Mouse (Mus musculus) c-Kit-negative CD71-positive TER-119-positive erythroid progenitor cells, embryonic 14.5 days (primary cell): Measurements from ENCODE around the gene Plcb3.
"Not testable (repeated sequence)": the region's sequence is repeated elsewhere in the genome, so short reads cannot be mapped to it uniquely, and the experiment has no call there.

Source experiments
- DNase-seq: peaks from one replicate; pipeline ENCODE4 v3.0.0-alpha.2; 2013; ENCODE audit warnings: low read depth, low spot score

The Plcb3 gene

DNA sequence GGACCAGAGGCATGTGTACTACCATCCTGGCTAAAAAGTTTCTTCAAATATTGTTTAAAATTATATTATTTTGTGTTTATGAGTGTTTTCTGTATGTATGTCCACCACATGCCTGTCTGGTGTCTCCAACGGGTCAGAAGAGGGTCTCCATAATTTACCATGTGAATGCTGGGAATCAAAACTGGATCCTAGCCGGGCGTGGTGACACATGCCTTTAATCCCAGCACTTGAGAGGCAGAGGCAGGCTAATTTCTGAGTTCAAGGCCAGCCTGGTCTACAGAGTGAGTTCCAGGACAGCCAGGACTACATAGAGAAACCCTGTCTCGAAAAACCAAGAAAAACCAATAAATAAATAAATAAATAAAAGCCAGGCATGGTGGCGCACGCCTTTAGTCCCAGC, 14.9 kb upstream of the Plcb3 start:
- DNase-seq, result not testable (repeated sequence)

DNA sequence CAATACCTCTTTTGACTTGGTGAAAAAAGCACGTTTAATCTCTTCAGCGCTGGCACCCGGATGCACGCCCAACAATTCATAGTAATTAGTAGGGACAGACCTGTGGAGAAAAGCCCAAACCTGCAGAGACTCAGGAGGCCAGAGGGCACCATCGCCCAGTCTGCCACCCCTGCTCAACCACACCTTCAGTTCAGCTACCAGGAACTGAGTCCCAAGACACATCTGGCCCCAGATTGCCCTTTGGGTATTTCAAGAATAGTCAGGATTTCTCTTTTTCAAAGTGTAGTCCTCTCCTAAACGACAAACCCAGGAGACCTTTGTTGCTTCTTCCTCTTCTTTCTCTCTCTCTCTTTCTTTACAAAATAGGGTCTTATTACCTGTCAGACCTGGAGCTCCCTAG, 14.4 kb upstream of the Plcb3 start:
- no peak for DNase-seq

DNA sequence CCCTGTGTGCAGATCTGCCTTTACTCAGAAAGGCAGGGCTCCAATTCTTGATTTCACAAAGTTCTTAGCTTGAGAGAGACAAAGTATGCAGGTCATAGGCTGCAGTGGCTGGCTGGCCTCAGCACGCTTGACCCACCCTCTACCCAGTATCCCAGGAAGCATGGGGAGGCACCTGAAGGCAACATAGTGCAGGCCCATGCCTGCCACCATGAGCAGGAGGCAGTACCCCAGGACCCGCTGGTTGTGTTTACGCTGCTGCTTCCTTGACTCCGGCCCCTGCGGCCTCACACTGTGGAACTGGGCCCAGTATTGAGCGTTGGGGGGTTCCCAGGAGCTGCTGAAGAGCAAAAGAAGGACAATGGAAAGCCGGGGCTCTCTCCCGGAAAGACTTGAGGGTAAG, 13.0 kb upstream of the Plcb3 start:
- no peak for DNase-seq

DNA sequence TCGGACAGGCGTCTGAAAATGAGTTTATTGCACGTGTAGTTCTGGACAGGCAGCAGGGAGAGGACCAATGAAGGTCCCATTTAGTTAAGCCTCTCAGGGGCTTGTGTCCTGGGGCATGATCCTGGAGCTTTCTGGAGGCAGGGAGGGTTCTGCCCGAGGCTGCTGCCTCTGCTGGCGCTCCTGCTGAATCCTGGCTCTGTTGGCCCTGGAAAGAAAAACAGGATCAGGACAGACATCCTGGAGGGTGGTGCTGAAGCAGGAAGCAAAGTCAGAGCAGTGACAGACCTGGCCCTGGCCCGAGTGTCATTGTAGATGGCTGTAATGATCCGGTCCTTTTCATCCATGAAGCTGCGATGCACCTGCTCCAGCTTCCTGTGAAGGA, 11.6 kb upstream of the Plcb3 start:
- DNase-seq, result no peak

DNA sequence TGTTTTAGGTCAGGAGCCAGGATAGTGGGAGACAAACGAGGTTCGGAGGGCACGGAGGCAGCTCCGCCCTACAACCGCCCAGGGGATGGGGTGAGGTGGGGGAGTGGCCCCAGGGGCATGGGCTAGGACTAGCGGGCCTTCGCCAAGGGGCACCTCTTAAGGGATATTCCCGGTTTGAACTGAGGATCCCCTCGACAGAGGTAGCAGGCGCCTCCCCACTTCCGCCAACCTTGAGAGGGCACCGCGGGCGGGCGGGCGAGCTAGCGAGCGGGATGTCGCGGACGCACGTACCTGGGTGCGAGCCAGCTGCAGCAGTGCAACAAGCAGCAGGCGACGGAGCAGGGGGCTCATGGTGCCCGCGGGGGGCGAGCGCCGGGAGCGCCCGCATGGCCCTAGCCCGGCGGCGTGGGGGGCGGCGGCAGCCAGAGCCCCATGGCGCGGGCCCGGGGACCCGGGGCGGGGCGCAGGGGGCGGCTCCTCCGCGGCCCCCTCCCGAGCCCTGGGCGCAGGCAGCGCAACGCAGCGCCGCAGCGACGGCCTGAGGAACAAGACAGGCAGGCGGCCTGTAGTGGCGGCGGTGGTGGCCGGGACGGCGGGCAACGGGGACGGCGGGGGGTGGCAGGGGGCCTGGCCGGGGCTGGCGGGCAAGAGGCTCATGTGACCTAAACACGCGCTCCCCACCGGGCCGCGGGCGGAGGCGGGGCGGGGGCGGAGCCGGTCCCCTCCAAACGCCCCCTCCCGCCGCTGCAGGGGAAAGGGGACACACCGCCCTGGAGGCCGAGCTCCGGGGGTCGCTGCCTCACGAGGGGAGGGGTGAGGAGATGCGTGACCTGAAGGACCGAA, 11.0 kb upstream of the Plcb3 start, which contains the start of gene Vegfb:
TSS of gene Vegfb (minus strand) at position 591 of the 843 bp plus-strand sequence.
- DNase-seq, result no peak

DNA sequence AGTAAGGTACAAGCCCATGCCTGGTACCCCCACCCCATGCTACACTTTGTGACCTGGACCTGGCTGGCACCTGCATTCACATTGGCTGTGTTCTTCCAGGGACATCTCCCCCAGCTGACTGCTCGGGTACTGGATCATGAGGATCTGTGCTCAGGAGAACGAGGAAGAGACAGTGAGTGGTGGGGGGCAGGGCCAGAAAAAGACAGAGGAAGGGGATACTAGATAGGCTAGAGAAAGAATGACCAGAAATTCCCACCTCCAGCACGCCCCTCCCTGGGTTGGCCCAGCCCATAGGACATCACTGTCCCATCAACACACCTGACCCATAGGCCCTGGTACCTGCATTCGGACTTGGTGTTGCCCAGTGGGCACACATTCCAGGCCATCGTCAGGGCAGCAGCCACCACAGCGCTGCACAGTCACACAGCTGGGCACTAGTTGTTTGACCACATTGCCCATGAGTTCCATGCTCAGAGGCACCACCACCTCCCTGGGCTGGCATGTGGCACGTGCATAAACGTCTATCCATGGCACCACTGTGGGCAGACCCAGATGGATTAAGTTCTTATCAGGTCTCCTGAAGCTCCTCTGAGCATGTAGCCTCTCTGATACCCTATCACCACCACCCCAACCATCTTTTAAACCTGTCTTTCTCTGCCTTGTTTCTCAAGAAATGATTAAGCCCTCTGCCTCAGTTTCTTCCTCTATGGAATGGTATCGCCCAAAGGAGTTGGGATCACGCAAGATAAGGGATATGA, 9.9 kb upstream of the Plcb3 start:
- no peak for DNase-seq

DNA sequence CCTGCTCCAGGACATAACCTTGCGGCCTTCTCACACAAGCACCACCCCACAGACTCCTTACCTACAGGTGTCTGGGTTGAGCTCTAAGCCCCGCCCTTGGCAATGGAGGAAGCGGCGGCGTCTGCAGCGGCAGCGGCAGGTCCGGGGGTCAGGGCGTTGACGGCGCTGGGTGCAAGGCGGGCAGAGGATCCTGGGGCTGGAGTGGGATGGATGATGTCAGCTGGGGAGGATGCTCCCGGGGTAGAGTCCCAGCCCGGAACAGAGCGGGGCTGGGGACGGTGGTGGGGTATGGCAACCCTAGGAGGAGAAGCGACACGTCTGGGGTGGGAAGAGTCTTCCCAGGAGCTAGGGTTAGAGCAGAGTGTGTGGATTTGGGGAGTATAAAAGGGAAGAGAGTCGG, 9.0 kb upstream of the Plcb3 start:
- DNase-seq, result no peak

DNA sequence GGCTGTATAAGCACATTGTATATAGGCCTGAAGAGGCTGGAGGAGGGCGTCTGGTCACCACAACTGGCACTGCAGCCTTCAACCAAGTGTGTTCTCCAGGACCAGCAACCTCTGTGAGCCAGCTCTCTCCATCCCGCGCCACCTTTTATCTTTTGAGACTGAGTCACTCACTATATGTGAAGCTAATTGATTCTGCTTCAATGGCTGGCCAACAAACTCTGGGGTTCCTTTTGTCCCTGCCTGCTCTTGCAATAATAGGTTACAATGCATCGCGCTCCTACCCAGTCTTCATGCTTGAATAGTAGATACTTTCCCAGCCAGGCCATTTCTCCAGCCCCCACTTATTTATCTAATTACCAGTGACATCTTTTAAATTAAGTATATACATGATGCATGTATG, 7.4 kb upstream of the Plcb3 start:
- no peak for DNase-seq

DNA sequence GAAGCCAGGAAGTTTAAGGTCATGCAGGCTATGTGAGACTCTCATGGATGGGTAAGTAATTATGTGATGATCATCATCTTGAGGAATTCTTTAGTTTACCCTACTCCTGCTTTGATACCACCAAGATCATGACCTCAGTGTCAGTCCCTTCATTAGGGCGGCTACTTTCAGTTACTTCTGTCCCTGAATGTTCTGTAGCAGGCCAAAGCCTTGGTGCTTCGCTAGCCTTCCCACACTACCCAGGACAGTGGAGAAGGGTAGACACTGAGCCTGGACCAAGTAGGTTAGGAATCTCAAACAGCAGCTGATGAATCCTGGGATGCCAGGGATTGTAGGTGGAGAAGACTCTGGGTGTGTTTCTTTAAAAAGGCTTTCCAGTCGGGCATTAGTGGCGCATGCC, 5.2 kb upstream of the Plcb3 start:
- DNase-seq, result no peak

DNA sequence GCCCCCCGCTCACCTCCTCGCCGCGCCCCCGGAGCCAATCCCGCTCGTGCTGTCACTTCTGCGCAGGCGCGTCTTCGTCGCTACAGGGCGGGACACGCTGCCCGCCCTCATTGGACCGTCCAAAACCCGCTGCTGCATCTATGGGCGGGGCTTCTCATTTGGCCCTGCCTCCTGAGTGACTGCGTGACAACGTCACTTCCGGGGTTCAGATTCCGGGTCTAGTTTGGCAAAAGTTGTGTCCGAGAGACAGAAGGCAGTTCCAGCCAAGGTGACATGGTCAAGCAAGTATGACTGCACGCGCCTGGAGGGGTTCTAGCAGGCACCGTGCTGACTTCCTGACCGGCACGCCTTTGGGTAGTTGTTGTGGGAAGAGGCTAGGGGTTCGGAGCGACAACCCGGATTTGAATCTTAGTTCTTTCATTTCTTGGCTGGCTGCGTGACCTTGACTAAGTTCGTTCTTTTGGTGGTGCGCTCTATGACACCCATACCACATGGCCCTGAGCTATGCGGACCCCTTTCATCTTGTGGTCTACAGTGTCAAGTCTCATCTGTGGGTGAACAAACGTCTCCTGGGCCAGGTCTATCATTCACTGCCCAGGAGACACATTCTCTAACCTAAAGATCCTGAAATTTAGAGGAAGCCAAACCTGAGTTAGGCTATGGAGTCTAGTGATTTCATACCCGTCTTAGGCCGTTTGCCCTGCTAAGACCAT, 4.3 kb upstream of the Plcb3 start, which contains the start of gene Fkbp2:
TSS of gene Fkbp2 (minus strand) at position 121 of the 713 bp plus-strand sequence.
- peak; percentile 99 for DNase-seq

DNA sequence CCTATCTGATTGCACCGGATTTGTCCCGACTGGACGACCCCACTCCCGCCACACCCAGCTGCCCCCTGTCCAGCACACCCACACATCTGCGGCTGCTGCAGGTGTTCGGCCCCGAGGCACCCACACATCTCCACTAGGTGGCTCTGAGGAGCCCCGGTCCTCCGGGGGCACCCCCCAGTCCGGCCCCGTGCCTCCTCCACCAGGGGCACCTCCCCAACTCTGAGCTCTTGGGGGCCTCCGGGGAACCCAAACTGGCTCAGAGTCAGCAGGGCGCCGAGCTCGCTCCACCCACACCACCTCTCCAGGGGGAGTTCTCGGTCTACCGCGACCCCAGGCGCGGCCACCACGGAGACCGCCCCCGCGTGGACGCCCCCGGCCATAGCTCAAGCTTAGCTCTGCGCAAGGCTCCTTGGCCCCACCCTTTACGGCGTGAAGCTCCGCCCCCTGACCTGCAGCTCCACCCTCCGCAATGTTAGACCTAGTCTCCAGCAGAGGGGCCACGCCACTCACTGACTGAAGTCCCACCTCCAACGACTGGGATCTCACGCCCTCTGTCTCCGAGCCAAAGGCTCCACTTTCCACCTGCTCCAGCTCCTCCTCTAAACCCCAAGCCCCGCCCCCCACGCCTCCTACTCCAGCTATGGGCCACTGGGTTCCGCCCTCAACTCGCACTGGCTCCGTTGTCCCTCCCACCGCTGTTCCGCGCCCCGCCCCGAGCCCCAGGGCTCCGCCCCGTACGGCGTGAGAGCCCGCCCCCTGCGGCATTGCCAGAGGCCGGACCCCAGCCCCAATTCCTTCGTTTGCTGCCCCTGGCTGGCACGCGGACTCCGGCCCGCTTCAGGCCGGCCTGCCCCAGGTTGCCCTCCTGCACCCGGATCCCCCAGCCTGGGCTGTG, 3.5 kb upstream of the Plcb3 start:
- DNase-seq, result peak; percentile 98

DNA sequence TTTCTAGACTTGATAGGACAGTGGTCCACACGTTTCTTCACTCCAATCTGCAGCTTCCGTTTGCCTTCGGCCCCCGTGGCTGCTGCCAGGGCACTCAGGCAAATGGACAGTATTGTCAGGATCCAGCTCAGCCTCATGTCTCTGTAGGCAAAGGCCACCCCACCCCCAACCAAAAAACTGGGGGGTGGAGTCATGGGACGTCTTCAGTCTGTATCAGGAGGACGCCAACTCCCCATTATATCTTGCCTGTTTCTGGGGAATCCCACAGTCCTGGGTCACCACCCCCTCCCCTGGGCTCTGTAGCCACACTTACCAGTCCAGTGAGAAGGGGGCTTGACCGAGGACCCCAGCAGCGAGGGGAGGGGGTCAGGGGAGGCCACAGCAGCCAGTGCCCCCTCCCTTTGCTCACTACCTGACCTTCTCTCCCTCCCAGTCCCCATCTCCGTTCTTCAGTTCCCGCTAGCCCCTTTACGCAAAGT, 2.8 kb upstream of the Plcb3 start:
- no peak for DNase-seq

DNA sequence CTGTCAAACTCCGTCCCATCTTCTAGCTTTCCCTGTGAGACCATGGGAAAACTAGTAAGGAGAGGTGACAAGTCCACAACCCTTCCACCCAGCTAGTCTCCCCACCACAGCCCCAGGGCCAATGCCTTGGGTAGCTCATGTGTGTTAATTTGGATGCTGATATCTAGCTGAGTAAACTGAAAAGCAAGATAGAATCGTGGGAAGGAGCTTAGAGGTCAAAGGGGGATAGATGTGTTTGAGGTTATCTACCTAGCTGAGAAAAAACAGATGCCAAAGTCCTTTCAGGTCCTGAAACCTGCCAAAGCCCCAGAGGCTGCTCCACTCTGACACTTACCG, 2.3 kb upstream of the Plcb3 start:
- no peak for DNase-seq

DNA sequence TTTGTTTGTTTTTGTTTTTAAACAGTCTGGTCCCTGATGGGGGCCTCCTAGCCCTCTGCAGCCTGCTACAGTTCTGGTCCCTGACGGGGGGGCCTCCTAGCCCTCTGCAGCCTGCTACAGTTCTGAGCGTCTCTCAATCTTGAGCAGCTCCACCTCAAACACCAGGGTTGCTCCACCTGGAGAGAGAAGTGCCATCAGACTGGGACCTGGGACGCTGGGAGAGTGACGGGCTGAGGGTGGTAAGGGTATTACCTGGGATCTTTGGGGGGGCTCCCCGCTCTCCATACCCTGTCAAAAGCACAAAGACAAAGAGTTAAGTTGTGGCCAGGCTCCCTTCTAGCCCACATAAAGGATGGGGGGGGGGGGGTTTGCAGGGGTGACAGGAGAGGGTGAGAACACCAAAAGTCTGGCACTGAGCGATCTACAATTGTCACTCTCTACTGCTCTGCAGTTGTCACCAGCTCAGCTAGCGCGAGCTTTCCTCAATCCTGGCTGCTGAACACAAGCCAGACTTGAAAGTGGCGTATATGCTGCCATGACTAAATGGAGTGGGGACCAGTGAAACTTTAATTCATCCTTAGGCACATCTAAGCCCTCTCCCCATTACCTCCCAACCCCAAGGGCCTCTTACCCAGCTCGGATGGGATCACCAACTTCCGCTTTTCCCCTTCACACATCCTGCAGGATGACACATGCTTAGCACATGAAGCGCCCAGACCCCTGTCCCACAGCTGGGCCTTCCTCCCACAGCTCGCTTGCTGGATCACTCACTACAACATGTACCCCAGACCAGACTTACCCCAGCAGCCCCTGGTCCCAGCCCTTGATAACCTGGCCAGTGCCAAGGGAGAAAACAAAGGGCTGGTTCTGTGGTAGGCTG, 1.7 kb upstream of the Plcb3 start:
- DNase-seq, result no peak

DNA sequence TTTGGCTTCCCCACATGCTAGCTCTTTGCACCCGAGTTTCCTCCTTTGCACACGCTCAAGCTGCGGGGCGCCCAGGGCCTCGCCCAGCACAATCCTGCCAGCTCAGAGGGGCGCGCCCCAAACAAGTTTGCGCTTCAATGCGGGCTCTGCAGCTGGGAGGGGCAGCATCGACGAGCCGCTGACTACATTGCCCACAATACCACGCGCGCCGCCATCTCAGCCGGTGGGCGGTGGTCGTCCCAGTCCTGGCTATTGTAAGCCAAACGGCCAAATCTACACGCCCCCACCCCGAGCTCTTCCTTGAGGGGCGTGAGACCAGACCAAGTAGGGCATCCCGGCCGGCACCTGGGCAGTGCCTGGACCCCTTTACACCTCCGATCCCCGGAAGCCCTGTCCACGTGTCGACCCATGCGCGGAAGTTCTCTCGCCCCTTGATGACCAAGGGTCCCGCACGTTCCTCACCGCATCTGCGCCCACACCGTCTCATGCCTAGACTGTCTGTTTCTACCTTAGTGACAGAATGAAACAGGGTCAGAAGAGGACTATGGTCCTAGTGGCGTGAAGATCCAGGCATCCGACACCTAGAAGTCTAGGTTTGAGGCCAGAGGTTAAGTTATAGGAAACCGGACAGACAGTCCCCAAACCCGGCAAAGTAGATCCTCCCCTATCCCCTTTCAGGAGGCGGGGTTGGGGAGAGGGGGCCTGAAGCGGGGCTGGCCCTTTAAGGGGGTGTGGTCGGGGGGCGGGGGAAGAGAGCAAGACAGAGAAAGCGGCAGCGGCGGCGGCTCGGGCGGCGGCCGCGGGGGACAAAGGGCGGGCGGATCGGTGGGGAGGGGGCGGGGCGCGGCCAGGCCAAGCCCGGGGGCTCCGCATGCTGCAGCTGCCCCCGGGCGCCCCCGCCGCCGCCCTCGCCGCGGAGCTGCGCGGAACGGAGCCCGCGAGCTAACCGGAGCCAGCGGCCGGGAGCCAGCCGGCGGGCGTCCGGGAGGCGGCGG, 1.8 kb downstream of the Plcb3 start, which contains the start of gene Ppp1r14b:
TSS of gene Ppp1r14b (plus strand) at position 758 of the 995 bp plus-strand sequence.
- peak; percentile 60 for DNase-seq

DNA sequence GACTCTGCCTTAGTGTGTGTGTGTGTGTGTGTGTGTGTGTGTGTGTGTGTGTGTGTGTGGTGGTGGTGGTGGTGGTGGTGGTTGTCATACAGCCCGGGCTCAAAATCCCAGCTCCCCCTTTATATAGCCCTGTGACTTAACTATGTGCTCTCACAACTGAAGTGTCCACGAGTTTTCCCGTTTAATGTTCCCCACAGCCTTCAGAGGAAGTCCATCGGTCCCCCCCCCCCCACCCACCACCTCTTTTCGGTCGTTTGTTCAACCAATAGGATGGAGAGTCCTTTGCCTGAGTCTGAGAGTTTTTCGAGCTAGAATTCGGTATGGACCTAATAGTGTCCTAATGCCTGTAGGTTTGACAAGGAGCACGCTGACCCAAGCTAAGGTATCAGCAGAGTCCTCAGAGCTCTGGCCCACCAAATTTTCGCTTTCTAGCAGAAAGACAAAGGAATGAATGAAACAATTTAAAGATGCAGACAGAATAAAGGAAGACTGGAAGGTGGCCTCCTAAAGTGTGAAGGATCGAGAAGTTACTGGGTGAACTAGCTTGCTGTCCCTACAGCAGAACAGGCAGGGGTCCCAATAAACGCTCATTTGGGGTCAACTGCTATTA, 2.6 kb downstream of the Plcb3 start:
- DNase-seq, result no peak

DNA sequence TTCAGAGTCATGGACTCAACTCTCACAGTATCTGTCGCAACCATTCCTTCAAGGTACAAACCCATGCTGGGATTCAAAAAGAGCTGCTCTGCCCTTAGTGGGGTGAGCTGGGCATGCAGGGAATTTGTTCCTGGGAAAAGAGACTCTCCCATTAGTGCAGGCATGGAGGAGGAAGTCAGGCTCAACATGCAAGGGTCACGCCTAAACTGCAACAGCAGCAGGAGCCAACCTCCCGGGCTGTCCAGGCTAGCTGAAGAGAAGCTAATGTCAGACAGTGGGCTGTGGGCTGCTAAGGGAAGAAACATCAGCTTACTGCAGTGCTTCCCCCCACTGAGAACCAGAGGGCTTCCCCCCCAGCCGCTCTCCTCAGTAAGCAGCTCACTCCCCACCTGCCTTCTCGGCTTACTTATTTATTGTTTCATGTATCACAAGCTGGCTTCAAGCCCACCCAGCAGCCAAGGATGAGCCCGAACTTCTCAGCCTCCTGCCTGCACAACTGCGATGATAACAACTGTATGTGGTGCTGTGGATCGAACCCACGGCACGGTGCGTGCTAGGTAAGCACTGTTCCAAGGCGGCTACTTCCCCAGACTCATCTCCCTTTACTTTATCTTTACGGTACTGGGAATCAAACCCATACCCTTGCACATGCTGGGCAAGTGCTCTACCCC, 3.9 kb downstream of the Plcb3 start:
- DNase-seq, result no peak

DNA sequence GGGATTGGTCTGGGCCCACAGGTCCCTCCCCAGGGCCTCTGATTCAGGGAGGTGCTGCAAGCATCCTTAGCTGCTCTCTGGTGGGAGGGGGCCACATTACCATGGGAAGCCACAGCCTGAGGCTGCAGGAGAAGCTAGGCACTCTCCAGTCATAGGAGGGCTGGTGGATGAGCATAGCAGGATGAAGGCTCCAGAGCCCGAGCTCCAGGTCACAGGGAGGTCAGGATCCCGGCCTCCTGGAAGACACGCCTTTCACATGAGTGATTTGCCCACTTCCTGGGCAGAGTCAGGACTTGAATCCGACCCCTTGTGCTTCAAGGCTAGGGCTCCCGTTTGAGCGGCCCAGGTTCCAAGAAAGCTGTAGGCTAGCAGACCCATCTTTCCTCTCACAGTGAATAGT, 4.6 kb downstream of the Plcb3 start:
- DNase-seq, result no peak
